Mouse (Mus musculus): ENCODE results near the gene Jpt1.

DNA sequence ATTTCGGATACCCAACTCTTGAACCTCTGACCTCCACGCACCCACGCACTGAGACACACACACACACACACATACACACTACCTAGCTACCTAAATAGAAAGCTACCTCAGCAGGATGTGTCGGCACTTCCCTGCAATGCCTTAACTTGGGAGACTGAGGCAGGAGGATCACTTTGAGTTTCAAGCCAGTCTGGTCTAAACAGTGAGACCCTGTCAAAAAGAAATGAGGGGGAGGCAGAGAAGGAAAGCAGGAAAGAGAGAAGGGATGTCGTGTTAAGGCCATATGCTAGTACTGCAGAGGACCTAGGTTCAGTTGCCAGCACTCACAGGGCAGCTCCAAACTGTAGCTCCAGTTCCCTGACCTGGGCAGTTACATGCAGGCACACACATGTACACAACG, 834 bp upstream of the Jpt1 start:
- no peak for TF ChIP-seq BHLHE40 (IDR thresholded peaks at IDR 0.05; ENCODE audit: low read depth, low read length)
- no peak for TF ChIP-seq POLR2A (IDR thresholded peaks at IDR 0.05; ENCODE audit: low read depth, low read length)
- TF ChIP-seq CTCF (conservative IDR thresholded peaks at IDR 0.05 in 1 of 2, IDR thresholded peaks at IDR 0.05 in 1 of 2; ENCODE audit: low read depth in 2 of 2, low read length in 2 of 2), result no peak
- TF ChIP-seq NELFE (IDR thresholded peaks at IDR 0.05; ENCODE audit: low read depth, low read length), result no peak
- TF ChIP-seq EP300 (IDR thresholded peaks at IDR 0.05; ENCODE audit: low read length), result no peak
